Mouse (Mus musculus): ENCODE measurements at regions not wholly inside any gene's neighbourhood (a gene's known extent, or its start where the extent isn't known, plus 50 kb on each side); places are given as distances from the start of the nearest gene placed in this dataset.

DNA sequence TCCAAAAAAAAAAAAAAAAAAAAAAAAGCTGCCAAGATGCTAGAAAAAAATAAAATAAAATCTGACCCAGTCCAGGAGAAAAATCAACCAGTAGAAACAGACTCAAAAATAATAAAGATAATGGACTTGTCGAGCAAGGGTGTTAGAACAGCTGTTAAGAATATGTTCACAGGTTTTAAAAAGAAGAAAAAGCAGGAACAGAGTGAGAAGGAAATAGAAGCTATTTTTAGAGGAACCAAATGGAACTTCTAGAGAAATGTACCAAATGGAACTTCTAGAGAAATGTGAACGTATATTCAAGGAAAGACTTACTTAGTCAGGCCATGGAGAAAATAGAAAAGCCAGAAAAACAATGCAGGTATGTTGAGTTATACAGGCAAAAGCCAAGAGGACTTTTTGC is 662.4 kb upstream of the Jmjd1c start:
- DNase-seq (ENCODE audit: low spot score): no peak

DNA sequence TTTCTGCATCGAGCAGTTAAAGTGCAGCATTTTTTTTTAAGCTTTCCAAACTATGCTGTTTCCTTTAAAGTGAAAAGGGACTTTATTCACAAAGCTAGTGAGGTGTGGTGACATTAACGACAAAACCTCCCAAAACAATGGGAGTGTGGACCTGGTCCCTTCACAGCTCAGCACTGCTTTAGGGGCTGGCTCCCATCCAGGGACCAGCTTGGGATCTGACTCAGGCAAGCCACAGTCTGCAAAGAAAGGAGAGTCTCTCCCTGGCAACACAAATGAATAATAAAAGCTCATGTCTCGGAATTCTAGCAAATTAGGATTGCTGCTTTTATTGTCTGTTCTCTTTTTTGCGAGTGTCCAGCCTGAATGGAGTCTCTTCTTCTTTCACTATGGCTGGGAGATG is 625.2 kb upstream of the Jmjd1c start:
- peak; percentile 28 for DNase-seq (ENCODE audit: low spot score)

DNA sequence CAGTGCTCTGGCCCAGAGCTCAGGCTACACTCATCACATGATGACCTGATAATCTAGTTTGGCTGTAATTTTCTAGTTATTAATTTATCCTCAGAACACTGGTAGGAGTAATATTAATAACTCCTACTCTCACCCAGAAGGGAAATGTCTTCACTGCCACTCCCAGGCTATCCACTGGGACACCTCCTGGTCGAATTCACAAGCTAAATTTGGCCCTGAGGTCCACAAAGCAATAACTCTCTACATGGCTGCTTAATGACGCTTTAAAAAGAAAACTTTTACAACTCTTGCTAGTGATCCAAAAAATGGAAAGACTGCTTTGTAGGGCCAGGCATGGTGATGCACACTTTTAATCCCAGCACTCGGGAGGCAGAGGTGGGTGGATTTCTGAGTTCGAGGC is 623.9 kb upstream of the Jmjd1c start:
- no peak for DNase-seq (ENCODE audit: low spot score)

- no peak for DNase-seq (ENCODE audit: low spot score)
Measured at GRCm38 (mm10) chr10:66475187-66475735, 620.7 kb upstream of the Jmjd1c start.

GRCm38 (mm10) chr10:66490871-66491270 is 605.1 kb upstream of the Jmjd1c start:
- no peak for DNase-seq (ENCODE audit: low spot score)

GRCm38 (mm10) chr10:66491850-66492249 is 604.1 kb upstream of the Jmjd1c start:
- DNase-seq (ENCODE audit: low spot score): no peak

DNA sequence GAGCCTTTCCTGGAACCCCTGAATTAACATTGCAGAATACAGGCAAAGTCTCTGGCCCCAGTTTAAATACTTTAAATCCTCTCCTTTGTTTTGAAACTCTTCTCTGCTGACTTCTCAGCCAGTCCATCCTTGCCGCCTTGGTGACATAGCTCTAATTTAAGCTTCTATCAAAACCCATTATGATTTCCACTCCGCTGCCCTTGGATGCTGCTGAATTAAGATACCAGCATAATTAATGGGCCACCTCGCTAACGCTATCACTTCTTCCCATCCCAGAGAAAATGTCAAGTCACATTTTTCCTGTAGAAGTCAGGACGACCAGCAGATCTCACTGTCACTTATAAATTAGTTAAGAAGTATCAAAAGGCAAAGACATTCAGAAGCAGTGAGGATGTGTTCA is 556.1 kb upstream of the Jmjd1c start:
- DNase-seq (ENCODE audit: low spot score): no peak

DNA sequence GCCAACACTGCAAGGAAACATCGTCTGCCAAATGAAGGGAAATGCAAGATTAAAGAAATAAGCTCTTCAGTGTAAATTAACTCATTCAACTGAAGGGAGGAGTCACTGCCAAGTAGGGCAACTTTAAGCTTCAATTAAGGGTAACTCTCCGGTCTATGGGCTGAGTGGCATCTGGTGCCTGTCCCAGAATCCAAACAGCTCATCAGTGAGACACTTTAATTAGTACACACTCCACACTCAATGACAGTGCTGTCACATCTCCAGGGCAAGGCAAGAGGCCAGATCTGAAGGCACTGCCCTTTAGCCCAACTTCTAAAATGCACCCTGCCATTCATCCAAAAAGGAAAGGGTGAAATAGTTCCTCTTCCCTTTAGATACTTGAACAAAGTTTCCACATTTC is 549.3 kb upstream of the Jmjd1c start:
- no peak for DNase-seq (ENCODE audit: low spot score)

DNA sequence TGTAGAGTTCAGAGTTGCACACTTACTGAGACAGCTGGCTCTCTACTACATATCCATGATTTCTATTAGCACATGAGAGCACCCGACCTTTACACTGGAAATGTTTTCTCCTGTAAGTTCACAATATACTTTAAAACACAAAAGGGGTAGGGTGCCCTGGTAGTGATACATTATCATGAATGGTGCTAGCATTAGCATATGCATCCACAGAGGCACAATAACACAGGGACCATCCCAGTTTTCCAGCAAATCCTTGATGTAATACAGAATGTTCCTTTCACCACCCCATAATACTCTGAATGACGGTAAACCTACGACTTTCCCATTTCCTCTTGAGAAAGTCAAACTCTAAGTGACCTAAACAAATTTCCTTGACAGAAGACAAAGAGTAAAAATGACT is 548.3 kb upstream of the Jmjd1c start:
- no peak for DNase-seq (ENCODE audit: low spot score)

DNA sequence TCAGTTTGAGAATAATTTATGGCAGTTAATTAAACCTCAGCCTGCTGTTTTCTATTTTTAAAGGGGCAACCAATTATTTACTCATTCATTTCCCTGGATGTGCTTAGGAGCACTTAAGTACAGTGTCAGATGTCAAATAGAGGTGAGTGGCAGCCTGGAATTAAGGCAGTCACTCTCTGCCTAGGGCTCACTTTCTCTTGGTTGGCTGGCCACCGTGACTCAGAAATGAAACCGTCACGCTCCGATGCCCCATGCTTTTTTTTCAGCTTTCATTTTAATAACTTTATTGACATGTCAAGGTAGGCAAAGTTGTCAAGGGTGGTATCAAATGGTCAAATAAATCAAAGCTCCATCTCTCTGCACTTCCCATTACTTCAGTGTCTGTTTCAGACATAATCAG is 547.9 kb upstream of the Jmjd1c start:
- no peak for DNase-seq (ENCODE audit: low spot score)

- no peak for DNase-seq (ENCODE audit: low spot score)
Measured at GRCm38 (mm10) chr10:66552919-66553318, 543.0 kb upstream of the Jmjd1c start.

DNA sequence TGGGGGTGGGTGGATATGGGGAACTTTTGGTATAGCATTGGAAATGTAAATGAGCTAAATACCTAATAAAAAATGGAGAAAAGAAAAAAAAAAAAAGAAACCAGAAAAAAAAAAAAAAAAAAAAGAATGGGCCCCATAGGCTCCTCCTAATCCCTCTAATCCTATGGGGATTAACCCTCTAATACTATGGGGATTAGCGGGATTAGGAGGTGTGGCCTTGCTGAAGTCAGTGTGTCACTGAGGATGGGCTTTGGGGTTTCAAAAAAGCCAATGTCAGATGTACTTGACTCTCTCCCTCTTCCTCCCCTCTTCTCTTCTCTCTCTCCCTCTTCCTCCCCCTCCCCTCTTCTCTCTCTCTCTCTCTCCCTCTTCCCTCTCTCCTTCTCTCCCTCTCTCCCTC is 541.7 kb upstream of the Jmjd1c start:
- no peak for DNase-seq (ENCODE audit: low spot score)

- DNase-seq (ENCODE audit: low spot score): no peak
Measured at GRCm38 (mm10) chr10:66558097-66558840, 537.7 kb upstream of the Jmjd1c start.

DNA sequence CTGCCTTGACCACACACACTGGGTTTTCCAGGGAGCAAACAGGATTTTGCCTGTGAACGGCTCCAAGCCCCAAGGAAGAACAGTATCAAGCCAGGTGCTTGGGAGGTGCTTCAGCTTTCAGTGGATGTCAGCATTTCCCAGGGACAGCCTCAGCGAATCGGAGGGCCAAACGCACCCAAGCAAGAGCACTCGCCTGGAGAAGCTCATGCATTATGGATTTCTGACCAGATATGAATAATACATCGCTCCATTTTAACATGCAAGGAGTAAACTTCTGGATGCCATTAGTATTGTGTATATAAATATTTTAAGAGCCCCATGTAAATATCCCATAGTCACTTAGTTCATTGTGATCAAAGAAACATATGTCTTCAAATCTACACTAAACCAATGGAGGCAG is 530.6 kb upstream of the Jmjd1c start:
- no peak for DNase-seq (ENCODE audit: low spot score)

DNA sequence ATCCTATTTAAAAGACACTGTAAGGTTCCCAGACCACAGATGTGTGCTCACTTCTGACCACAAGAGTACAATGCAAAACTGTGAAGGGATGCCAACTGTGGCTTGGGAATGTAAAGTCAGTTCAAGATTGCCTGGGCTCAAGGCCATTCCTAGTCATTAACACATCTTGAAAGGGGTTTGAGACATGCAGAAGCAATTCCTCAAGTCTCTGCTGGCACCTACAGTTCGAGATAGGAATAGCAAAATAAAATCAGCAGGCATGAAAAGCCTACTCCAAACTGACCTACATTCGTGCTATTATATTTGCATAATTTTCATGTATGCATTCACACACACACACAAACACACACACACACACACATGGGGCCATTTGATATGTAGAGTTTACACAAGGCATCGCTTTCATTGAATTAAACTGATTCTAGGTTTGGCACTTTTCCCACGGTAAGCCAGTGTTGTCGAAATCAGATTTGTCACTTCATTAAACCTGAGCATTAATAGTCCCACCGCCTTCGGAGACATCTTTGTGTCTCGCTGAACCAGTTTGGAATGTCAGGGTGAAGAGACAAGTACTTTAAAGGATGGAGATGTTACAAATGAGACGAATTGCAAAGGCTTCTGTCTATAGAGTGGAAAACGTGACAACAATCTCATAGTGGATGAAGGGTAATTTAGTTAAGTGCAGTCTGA is 520.9 kb upstream of the Jmjd1c start:
- peak; percentile 11 for DNase-seq (ENCODE audit: low spot score)

GRCm38 (mm10) chr10:66593001-66593400 is 502.9 kb upstream of the Jmjd1c start:
- DNase-seq (ENCODE audit: low spot score): no peak

GRCm38 (mm10) chr10:66593506-66593905 is 502.4 kb upstream of the Jmjd1c start:
- DNase-seq (ENCODE audit: low spot score): no peak

GRCm38 (mm10) chr10:66597952-66598351 is 498.0 kb upstream of the Jmjd1c start:
- no peak for DNase-seq (ENCODE audit: low spot score)

DNA sequence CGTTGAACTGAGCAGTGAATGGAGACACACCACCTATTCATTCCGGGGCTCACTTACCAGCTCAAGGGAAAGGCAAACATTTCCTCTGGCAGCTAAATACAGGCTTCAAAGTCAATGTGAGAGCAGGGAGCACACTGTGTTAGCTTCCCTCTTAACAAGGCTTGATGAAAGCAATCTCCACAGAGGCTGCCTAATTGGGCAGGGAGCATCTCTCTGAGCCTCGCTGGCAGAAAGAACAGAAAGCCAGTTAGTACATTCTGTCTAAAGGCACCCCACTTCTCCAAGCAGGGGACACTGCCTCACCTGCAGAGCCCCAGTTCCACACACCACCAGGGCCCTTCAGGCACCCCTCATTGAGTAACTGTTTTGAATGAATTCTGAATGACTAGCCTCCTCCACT is 488.8 kb upstream of the Jmjd1c start:
- DNase-seq (ENCODE audit: low spot score): no peak

DNA sequence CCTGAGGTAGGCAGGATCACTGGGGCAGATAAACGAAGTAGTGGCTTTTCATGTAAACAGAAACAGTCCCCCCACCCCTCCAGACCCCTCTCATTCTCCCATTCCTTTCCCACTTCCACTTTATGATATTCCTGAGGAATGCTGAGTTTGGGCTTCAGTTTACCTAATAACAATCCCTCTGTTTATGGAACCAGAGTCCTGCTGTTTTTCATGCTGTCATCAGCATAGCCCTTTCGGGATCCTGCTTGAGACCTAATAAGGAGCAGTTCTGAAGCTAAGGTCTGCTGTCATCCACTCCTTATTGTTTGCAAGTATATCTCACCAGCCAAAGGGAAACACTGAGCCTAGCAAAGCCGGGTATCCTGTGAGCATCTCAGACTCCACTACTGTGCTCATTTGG is 479.6 kb upstream of the Jmjd1c start:
- no peak for DNase-seq (ENCODE audit: low spot score)

GRCm38 (mm10) chr10:66630996-66631395 is 464.9 kb upstream of the Jmjd1c start:
- DNase-seq (ENCODE audit: low spot score): no peak

DNA sequence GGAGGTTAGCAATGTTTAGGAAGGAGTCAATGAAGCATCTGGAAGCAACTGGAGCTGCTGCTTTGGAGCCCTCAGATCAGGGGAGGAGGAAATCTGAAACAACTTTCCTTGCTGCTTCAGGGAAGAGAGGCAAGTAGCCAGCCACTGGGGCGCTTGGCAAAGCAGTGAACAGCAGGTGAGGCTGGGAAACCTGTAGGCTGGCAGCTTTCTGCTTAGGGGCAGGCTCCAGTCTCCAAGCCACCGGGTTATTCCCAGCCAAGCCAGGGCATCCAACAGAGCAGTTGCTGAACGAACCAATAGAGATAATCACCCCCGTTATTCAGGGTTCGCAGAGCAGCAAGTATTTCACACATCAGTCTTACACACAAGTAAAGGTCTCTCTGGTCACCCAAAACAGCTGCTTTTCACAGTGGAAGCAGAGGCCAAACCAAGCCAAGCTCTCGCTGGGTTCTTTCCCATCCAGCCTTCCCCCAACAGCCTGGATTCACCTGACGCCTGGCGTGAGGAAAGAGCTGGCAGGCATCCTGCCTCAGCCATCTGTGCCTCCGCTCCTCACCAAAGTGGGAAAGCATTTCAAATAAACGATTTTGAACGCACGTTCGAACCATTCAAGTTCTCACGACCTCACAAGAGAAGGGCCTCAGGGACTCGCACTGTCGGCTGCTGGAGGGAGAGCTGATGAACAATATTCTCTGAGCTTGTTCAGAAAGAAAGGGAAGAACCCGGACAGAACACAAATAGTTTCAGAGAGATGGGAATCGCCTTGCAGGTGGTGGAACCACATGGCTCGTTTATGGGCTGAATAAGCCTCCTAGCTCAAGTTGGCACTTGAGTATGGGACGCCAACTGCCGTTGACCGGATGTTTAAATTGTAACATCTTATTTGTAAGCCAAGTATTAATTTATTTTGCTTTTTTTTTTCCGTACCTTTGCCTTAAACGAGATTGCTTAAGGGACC is 454.8 kb upstream of the Jmjd1c start:
- peak; percentile 45 for DNase-seq (ENCODE audit: low spot score)

Data from layer of hippocampus, adult 11-12 months (tissue).